Mouse (Mus musculus) adrenal gland, adult 10 weeks (tissue): ENCODE results near the gene Mrpl20. TPM values are rescaled to one million over a fixed set of nuclear protein-coding genes. Genes with fewer than 3 reads are reported as not detected.

Experiments
- polyA plus RNA-seq: library from polyadenylated mRNA; stranded (reverse); fragments of 350-450 nt; fragmentation: Illumina TruSeq; extraction: RNeasy Lipid Tissue Mini Kit (QIAGEN cat#74804); gene quantifications from one replicate; pipeline ENCODE4 v1.2.3, GENCODE M21; 2014; ENCODE audit warnings: low read depth, low replicate concordance

Gene Mrpl20
- 89.5 TPM for polyA plus RNA-seq

GRCm38 (mm10) chr4:155802741-155803339 is at the start of gene Mrpl20:
Gene Mrpl20 (plus strand): TSS chr4:155802878.

GRCm38 (mm10) chr4:155760613-155761355 is 41.9 kb upstream of the Mrpl20 start, which contains the start of gene Atad3a:
Gene Atad3a (minus strand): TSS chr4:155761093.

GRCm38 (mm10) chr4:155774280-155774754 is 28.4 kb upstream of the Mrpl20 start, which contains the start of gene Vwa1:
Gene Vwa1 (minus strand): TSS chr4:155774698.

GRCm38 (mm10) chr4:155785819-155786218 is 16.9 kb upstream of the Mrpl20 start, which contains the start of gene Tmem88b:
Gene Tmem88b (minus strand): TSS chr4:155785874.

GRCm38 (mm10) chr4:155790021-155790489 is 12.6 kb upstream of the Mrpl20 start, which contains the start of gene Ankrd65:
Gene Ankrd65 (plus strand): TSS chr4:155790439.

GRCm38 (mm10) chr4:155811929-155812664 is 9.4 kb downstream of the Mrpl20 start, which contains the start of gene Ccnl2:
Gene Ccnl2 (plus strand): TSS chr4:155812489.

GRCm38 (mm10) chr4:155831205-155831766 is 28.6 kb downstream of the Mrpl20 start, which contains the start of gene Aurkaip1:
Gene Aurkaip1 (plus strand): TSS chr4:155831272.

GRCm38 (mm10) chr4:155839483-155839910 is 36.8 kb downstream of the Mrpl20 start, which contains the start of gene Mxra8:
Gene Mxra8 (plus strand): TSS chr4:155839680.

GRCm38 (mm10) chr4:155846871-155847578 is 44.3 kb downstream of the Mrpl20 start, which contains the start of gene Dvl1:
Gene Dvl1 (plus strand): TSS chr4:155847402.

Other genes with a start within 250 kb of the Mrpl20 start
- gene Nadk, start 240.5 kb upstream of the Mrpl20 start, polyA plus RNA-seq, result 136 TPM
- 35.3 TPM for gene Slc35e2, start 201.5 kb upstream of the Mrpl20 start, polyA plus RNA-seq
- gene Cdk11b, start 178.0 kb upstream of the Mrpl20 start, polyA plus RNA-seq, result 72.3 TPM
- not detected for gene Gm10563, start 157.5 kb upstream of the Mrpl20 start, polyA plus RNA-seq
- gene Mmp23, start 149.5 kb upstream of the Mrpl20 start, polyA plus RNA-seq, result 0.82 TPM
- gene Mib2, start 133.7 kb upstream of the Mrpl20 start, polyA plus RNA-seq, result 2.4 TPM
- 2.0 TPM for gene Fndc10, start 108.5 kb upstream of the Mrpl20 start, polyA plus RNA-seq
- 150 TPM for gene Ssu72, start 98.1 kb upstream of the Mrpl20 start, polyA plus RNA-seq
- gene Tmem240, start 68.1 kb upstream of the Mrpl20 start, polyA plus RNA-seq, result not detected
- 6.4 TPM for gene Atad3a, start 41.8 kb upstream of the Mrpl20 start, polyA plus RNA-seq
- gene Vwa1, start 28.2 kb upstream of the Mrpl20 start, polyA plus RNA-seq, result 0.52 TPM
- 0.70 TPM for gene Tmem88b, start 17.0 kb upstream of the Mrpl20 start, polyA plus RNA-seq
- not detected for gene Ankrd65, start 12.4 kb upstream of the Mrpl20 start, polyA plus RNA-seq
- 83.8 TPM for gene Ccnl2, start 9.6 kb downstream of the Mrpl20 start, polyA plus RNA-seq
- 6.2 TPM for gene Aurkaip1, start 28.4 kb downstream of the Mrpl20 start, polyA plus RNA-seq
- 58.8 TPM for gene Mxra8, start 36.8 kb downstream of the Mrpl20 start, polyA plus RNA-seq
- gene Dvl1, start 44.5 kb downstream of the Mrpl20 start, polyA plus RNA-seq, result 2.0 TPM
- not detected for gene Tas1r3, start 60.5 kb downstream of the Mrpl20 start, polyA plus RNA-seq
- 5.8 TPM for gene Cptp, start 66.6 kb downstream of the Mrpl20 start, polyA plus RNA-seq
- gene Ints11, start 66.7 kb downstream of the Mrpl20 start, polyA plus RNA-seq, result 3.3 TPM
- gene Pusl1, start 88.9 kb downstream of the Mrpl20 start, polyA plus RNA-seq, result 1.8 TPM
- 0.82 TPM for gene Acap3, start 88.9 kb downstream of the Mrpl20 start, polyA plus RNA-seq
- gene Ube2j2, start 141.0 kb downstream of the Mrpl20 start, polyA plus RNA-seq, result 81.4 TPM
- 8.2 TPM for gene C1qtnf12, start 159.4 kb downstream of the Mrpl20 start, polyA plus RNA-seq
- gene B3galt6, start 189.8 kb downstream of the Mrpl20 start, polyA plus RNA-seq, result 7.2 TPM
- 205 TPM for gene Sdf4, start 190.0 kb downstream of the Mrpl20 start, polyA plus RNA-seq
- not detected for gene Tnfrsf4, start 211.0 kb downstream of the Mrpl20 start, polyA plus RNA-seq
- not detected for gene Tnfrsf18, start 223.3 kb downstream of the Mrpl20 start, polyA plus RNA-seq